Mouse (Mus musculus) myocyte (in vitro differentiated cells): ENCODE results near the gene Scpep1.

Experiments
- E2F4 ChIP-seq: IDR thresholded peaks from one replicate; pipeline ENCODE4 v1.6.1; 2011; ENCODE audit warnings: mild to moderate bottlenecking, control low read depth, moderate library complexity; ENCODE audit not compliant: insufficient read depth
- MAX ChIP-seq: IDR thresholded peaks from one replicate; pipeline ENCODE4 v1.6.1; 2011; ENCODE audit warnings: low read depth, mild to moderate bottlenecking, control low read depth
- MYOD1 ChIP-seq, 3 experiments: IDR thresholded peaks; one replicate each; pipeline ENCODE4 v1.6.1; 2011; ENCODE audit warnings: control low read depth in 2 of 3, low read depth in 2 of 3, mild to moderate bottlenecking in 2 of 3, moderate library complexity in 1 of 3; ENCODE audit not compliant: insufficient read length in 2 of 3, control insufficient read depth in 1 of 3
- MYOG ChIP-seq, 3 experiments: IDR thresholded peaks; one replicate each; pipeline ENCODE4 v1.6.1; 2011; ENCODE audit warnings: control low read depth in 2 of 3, low read depth in 2 of 3, mild to moderate bottlenecking in 2 of 3; ENCODE audit not compliant: insufficient read length in 2 of 3, control insufficient read depth in 1 of 3, insufficient read depth in 1 of 3
- POLR2A ChIP-seq: IDR thresholded peaks from one replicate; pipeline ENCODE4 v1.6.1; 2011; ENCODE audit warnings: low read depth, mild to moderate bottlenecking, control low read depth, moderate library complexity; ENCODE audit not compliant: insufficient read length
- POLR2AphosphoS2 ChIP-seq: IDR thresholded peaks from one replicate; pipeline ENCODE4 v1.6.1; 2011; ENCODE audit warnings: low read depth, control low read depth; ENCODE audit not compliant: insufficient read length
- TCF12 ChIP-seq: IDR thresholded peaks from one replicate; pipeline ENCODE4 v1.6.1; 2011; ENCODE audit warnings: mild to moderate bottlenecking, control low read depth; ENCODE audit not compliant: poor library complexity, insufficient read depth, severe bottlenecking
- USF1 ChIP-seq: IDR thresholded peaks from one replicate; pipeline ENCODE4 v1.6.1; 2011; ENCODE audit warnings: low read depth, mild to moderate bottlenecking, control low read depth, moderate library complexity

- TF ChIP-seq POLR2A (no peak), E2F4 (no peak), MYOG (IDR thresholded peaks at IDR 0.05; ENCODE audit: control insufficient read depth in 1 of 3, insufficient read depth in 1 of 3, insufficient read length in 2 of 3, low read depth in 2 of 3) (no peak), MYOD1 (IDR thresholded peaks at IDR 0.05; ENCODE audit: control insufficient read depth in 1 of 3, insufficient read length in 2 of 3, low read depth in 2 of 3) (no peak), POLR2AphosphoS2 (no peak), MAX (no peak), TCF12 (no peak), USF1 (no peak)
Measured at GRCm38 (mm10) chr11:88901341-88901802, 53.9 kb downstream of the Scpep1 start.
